Mouse (Mus musculus) bone marrow, adult 2 months (tissue): Measurements from ENCODE around the gene Fam185a. TPM values are rescaled to one million over a fixed set of nuclear protein-coding genes. Genes with fewer than 3 reads are reported as not detected.

Experiments used
- H3K27ac ChIP-seq: fragments of 200-500 bp; 2 replicates; pipeline ENCODE4 v1.5.1; 2012; ENCODE audit warnings: low read depth, mild to moderate bottlenecking, control low read depth, inconsistent platforms, low read length; ENCODE audit not compliant: control insufficient read depth, poor library complexity, insufficient read depth
- H3K4me1 ChIP-seq: fragments of 200-500 bp; 2 replicates; pipeline ENCODE4 v1.6.1; 2011; ENCODE audit warnings: low read length; ENCODE audit not compliant: control insufficient read depth, insufficient read depth
- H3K4me3 ChIP-seq: fragments of 200-500 bp; replicated peaks from 2 replicates; pipeline ENCODE3; 2011; ENCODE audit warnings: mild to moderate bottlenecking, low read depth, low read length, control low read depth; ENCODE audit not compliant: control insufficient read depth
- CTCF ChIP-seq: fragments of 200-500 bp; IDR thresholded peaks from 2 replicates; pipeline ENCODE4 v1.5.1; 2011; ENCODE audit warnings: low read length, control low read depth; ENCODE audit not compliant: control insufficient read depth, insufficient read depth
- POLR2A ChIP-seq: fragments of 200-500 bp; IDR thresholded peaks from 2 replicates; pipeline ENCODE4 v1.6.1; 2011; ENCODE audit warnings: low read depth, mild to moderate bottlenecking, control low read depth, low read length, borderline replicate concordance; ENCODE audit not compliant: control insufficient read depth
- WGBS: fragments of 180-500 bp; shearing (Covaris S2); methylation state at CpG from one replicate; pipeline ENCODE4 v1.1.7; 2018; 5-methylcytosine and 5-hydroxymethylcytosine counted together
- polyA plus RNA-seq: library from polyadenylated mRNA; stranded (reverse); fragments of >200 nt; gene quantifications from 2 replicates; pipeline ENCODE4 v1.2.4, GENCODE M21; 2011; ENCODE audit warnings: low replicate concordance; ENCODE audit not compliant: missing spikeins, insufficient read depth, insufficient read length

Fam185a gene
- polyA plus RNA-seq, 1 experiment: 4.6 TPM

GRCm38 (mm10) chr5:21439446-21440110 lies 14.8 kb downstream of the Fam185a start:
- TF ChIP-seq CTCF (no peak), POLR2A (no peak)
- Histone ChIP-seq H3K27ac (no peak overlapping the region), H3K4me3 (no peak overlapping the region), H3K4me1 (no peaks in the 10 kb centered on the region)
- WGBS: 90% methylated on average over 7 of the region's 7 CpGs

- WGBS: 67% methylated on average over 8 of the region's 8 CpGs
- Histone ChIP-seq H3K4me3 (no peak overlapping the region), H3K4me1 (no peaks in the 10 kb centered on the region), H3K27ac (no peak overlapping the region)
- no peak for TF ChIP-seq POLR2A
- no peak for TF ChIP-seq CTCF
These were observed 16.2 kb downstream of the Fam185a start for GRCm38 (mm10) chr5:21440833-21441530.

GRCm38 (mm10) chr5:21467387-21467786 lies 42.6 kb downstream of the Fam185a start:
- H3K27ac ChIP-seq: no peak overlapping the region
- H3K4me1 ChIP-seq: no peaks in the 10 kb centered on the region
- H3K4me3 ChIP-seq: no peak overlapping the region
- WGBS: 80% methylated on average over 7 of the region's 7 CpGs
- TF ChIP-seq POLR2A: no peak

- 89% methylated on average over 12 of the region's 12 CpGs for WGBS
- no peak overlapping the region for H3K27ac ChIP-seq
- no peak overlapping the region for H3K4me3 ChIP-seq
- no peak for TF ChIP-seq CTCF
- no peak for TF ChIP-seq POLR2A
- H3K4me1 ChIP-seq: no peaks in the 10 kb centered on the region
These were observed 43.3 kb downstream of the Fam185a start for GRCm38 (mm10) chr5:21468100-21468499.

GRCm38 (mm10) chr5:21478428-21478827 lies 53.7 kb downstream of the Fam185a start:
- WGBS: 87% methylated on average over 5 of the region's 5 CpGs
- H3K27ac ChIP-seq: no peak overlapping the region
- H3K4me3 ChIP-seq: no peak overlapping the region
- TF ChIP-seq POLR2A (no peak), CTCF (no peak)
- H3K4me1 ChIP-seq: no peaks in the 10 kb centered on the region; the same call in 1 of the 2 replicates

GRCm38 (mm10) chr5:21479746-21480145 lies 55.0 kb downstream of the Fam185a start:
- H3K4me3 ChIP-seq: no peak overlapping the region
- TF ChIP-seq POLR2A: no peak
- no peak for TF ChIP-seq CTCF
- no peaks in the 10 kb centered on the region; the same call in 1 of the 2 replicates for H3K4me1 ChIP-seq
- WGBS: 49% methylated on average over 5 of the region's 5 CpGs
- no peak overlapping the region for H3K27ac ChIP-seq

- WGBS: 87% methylated on average over 6 of the region's 6 CpGs
- no peaks in the 10 kb centered on the region; the same call in 1 of the 2 replicates for H3K4me1 ChIP-seq
- no peak overlapping the region for H3K27ac ChIP-seq
- no peak overlapping the region for H3K4me3 ChIP-seq
- TF ChIP-seq CTCF (no peak), POLR2A (no peak)
These were observed 56.8 kb downstream of the Fam185a start for GRCm38 (mm10) chr5:21481521-21481920.

GRCm38 (mm10) chr5:21482446-21483222 lies 57.9 kb downstream of the Fam185a start:
- Histone ChIP-seq H3K27ac (no peak overlapping the region), H3K4me3 (no peak overlapping the region), H3K4me1 (no peaks in the 10 kb centered on the region; the same call in 1 of the 2 replicates)
- TF ChIP-seq CTCF (no peak), POLR2A (no peak)
- 41% methylated on average over 11 of the region's 11 CpGs for WGBS
